Mouse (Mus musculus) lung, postnatal 0 days (tissue): ENCODE results near the gene Prss12.

Experiments
- CTCF ChIP-seq: IDR thresholded peaks from 2 replicates; pipeline ENCODE4 v1.5.1; 2016; ENCODE audit warnings: antibody characterized with exemption, mild to moderate bottlenecking
- EP300 ChIP-seq: IDR thresholded peaks from 2 replicates; pipeline ENCODE4 v1.6.1; 2016; ENCODE audit warnings: antibody characterized with exemption, mild to moderate bottlenecking, control low read depth

GRCm38 (mm10) chr3:123511818-123512217 lies 65.1 kb downstream of the Prss12 start:
- TF ChIP-seq CTCF (0 out of 2 replicates have a peak, but pooled peaks have one; percentile 11), EP300 (no peak)
